Mouse (Mus musculus) adrenal gland, adult 2 months (tissue): ENCODE data around the gene Socs1. TPM values are rescaled to one million over a fixed set of nuclear protein-coding genes. Genes with fewer than 3 reads are reported as not detected.
A peak's percentile ranks its signal among the peaks of the same experiment; 100 is the strongest.
"Not testable (repeated sequence)": the region's sequence is repeated elsewhere in the genome, so short reads cannot be mapped to it uniquely, and the experiment has no call there.

ENCODE experiments used
- DNase-seq: peaks from one replicate; pipeline ENCODE4 v3.0.0; 2021
- long read RNA-seq: library from polyadenylated mRNA; stranded (forward); transcript quantifications from one replicate; pipeline ENCODE4 v2.0.0, GENCODE M21; 2021
- polyA plus RNA-seq: library from polyadenylated mRNA; depleted of rRNA; stranded (reverse); fragments of >200 nt; gene quantifications from 2 replicates; pipeline ENCODE4 v1.2.3, GENCODE M21; 2012; rRNA removed
- total RNA-seq, 2 experiments: library from RNA; stranded (reverse); gene quantifications; 2 replicates each; pipeline ENCODE4 v1.2.3; 2021

The Socs1 gene
- total RNA-seq (1 to 10 TPM; 3.0 to 3.8 TPM), polyA plus RNA-seq (32.1 and 38.2 TPM in 2 replicates)
- long read RNA-seq, transcript Socs1-201 (2 exons, 2,785 nt), result major isoform, 7 of 8 reads
- long read RNA-seq, partial matches to known transcripts, result 0 of 8 reads
- long read RNA-seq, other reads (novel, unspliced or antisense), result 1 of 8 reads

DNA sequence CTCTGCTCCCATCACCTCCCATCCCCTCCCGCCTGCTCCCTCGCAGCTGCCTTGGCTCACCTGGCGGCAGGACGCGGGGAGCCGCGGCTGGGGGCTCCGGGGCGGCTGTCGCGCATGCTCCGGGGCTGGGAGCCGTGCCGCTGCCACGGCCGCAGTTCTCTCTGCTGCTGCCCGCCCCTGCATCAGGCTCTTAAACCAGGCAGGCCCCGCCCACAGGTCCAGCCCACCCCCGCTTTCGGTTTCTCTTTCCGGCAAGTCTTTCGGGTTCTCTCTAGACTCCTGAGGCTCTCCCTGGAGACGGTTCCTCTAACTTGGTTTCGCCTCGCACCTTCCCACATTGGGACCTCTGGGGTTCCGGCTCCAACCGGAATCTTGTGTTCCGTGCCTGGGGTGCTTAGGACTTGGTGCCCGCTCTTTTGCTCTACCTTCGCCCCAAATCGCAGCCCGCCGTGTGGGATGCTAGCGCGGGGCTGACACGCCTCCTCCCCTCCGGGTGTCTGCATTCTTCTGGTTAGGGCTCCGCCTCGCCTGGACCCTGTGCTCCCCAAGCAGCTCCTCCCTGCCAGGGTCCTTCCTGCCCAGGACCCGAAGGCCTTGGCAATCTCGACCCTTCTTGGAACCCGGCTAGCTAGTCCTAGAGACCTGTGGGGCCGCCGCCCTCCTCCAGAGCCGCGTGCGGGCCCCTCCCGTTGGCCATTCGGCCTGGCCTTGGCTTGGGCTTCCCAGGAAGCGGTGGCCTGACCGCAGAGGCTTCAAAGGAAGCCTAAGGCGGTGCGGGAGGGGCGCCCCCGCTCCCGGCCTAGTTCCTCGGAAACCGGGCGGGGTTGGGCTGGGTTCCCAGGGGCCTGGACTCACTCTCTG lies at the start of gene Socs1:
TSS of gene Socs1 (minus strand) at position 166 of the 861 bp plus-strand sequence.
- DNase-seq, result peak; percentile 96

- DNase-seq, result no peak
Observed at GRCm38 (mm10) chr16:10834542-10834910, 49.2 kb upstream of the Socs1 start.

DNA sequence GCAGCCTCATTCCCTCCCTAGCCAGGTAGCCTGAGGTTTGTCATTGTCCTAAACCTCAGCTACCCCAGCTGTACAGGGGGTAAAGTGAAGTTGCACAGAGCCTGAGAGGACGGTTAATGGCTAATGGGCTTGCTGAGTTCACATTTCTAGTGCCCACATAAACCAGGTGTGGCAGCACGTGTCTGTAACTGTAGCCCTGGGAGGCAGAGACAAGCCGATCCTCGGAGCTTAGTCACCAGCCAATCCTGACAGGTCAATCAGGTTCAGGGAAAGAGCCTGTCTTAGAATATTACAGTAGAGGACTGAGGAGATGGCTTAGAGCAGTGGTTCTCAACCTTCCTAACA lies 43.1 kb upstream of the Socs1 start:
- DNase-seq, result no peak

DNA sequence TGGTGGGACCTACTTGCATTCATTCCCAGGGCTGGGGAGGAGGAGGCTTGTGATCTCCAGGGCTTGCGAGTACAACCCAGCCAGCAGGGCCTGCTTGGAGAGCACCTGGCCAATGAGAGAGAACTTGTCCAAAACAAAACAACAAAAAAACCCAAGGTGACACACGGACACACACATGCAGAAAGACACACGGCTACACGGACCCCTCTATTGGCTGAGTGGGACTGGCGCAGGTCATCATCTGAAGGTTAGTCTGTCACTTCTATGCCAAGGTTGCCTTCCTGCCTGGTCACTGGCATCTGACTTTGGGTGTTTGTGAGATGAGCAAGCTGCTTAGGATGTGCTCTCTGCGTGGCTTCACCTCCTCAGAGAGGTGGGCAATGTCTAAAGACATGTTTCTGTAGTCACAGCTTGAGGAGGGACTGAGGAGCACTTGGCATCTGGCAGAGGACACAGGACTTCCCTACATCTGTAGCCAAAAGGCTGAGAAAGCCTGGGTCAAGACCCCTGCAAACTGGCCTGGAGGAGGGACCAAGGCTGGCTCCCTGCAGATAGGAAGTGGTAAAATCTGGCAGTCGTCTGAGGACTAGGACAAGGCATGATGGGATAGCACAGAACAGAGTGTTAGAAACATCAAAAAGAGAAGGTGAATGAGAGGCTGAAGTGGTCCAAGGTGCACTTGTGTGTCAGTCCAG lies 42.6 kb upstream of the Socs1 start:
- no peak for DNase-seq

GRCm38 (mm10) chr16:10827269-10827668 lies 41.9 kb upstream of the Socs1 start:
- no peak for DNase-seq

- DNase-seq, result no peak
Observed at GRCm38 (mm10) chr16:10825840-10826239, 40.5 kb upstream of the Socs1 start.

DNA sequence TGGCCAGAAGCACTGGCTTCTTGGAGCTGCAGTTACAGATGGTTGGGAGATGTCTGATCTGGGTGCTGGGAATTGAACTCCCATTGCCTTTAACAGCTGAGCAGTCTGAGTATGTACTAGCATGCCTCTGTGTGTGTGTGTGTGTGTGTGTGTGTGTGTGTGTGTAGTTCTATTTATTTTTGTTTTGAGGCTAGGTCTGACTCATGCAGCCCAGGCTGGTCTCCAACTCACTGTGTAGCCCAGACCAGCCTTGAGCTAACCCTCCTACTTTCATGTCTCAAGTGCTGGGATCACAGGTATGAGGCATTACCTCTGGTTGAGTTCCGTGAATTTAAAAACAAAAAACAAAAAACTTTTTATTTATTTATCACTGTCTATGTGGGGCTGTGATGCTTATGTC lies 39.2 kb upstream of the Socs1 start:
- no peak for DNase-seq

DNA sequence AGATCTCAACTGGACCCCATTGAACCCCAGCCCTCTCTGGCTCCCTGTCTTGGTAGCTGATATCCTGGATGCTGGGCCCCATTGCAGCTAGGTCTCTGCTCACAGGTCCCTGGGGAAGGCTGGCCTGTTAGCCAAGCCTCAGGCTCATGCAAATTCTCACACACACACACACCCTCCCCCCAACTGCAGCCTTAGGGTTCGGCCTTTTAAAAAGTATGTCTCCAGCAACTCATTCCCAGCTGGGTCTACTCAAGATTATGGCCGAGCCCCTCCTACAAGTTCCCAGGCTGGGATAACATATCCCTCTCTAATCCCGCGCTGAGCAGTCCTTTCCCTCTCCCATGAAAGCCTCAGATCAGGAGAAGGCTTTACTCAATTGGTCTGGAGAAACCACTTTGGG lies 36.1 kb upstream of the Socs1 start:
- DNase-seq, result no peak

DNA sequence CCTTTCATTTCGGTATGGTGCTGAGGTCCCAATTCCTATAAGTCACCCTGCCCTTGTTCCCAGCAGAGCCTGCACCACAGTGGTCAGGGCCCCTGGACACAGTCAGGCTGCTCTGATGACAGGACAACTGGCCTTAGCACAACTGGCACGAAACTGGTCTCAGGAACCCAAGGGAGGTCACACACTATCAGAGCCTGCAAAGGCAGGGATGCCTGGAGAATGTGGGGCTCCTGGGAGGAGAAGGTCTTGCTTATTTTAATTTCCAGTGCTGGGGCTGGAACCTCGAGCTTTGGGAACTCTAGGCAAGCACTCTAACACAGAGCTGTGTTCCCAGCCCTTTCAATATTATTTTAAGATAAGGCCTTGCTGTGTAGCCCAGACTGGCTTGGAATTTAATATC lies 34.6 kb upstream of the Socs1 start:
- DNase-seq, result no peak

DNA sequence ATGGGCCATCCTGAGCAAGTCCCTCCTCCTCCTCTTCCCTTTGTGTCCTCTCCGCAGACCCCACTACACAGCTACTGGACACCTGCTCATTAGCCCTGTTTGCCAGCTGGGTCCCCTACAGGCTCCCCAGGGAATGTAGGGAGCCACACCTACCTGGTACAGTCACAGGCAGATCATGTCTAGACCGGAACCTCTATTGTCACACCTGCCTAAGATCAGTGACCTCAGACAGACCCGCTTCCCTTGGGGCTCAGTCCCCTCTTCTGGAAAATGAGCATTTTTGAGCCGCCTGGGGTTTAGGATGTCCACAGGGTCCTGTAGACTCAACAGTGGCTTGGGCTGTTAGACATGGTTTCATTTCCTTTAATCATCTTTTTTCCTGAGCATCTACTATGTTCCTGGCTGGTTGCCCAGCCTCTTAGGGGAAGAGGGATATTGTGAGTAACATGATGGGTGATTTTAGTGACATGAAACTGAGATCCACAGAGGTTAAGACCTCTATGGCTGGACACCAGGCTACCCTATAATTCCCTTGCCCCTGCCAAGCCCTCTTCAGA lies 33.3 kb upstream of the Socs1 start:
- no peak for DNase-seq

- DNase-seq, result peak; percentile 62
Observed at GRCm38 (mm10) chr16:10814864-10815263, 29.5 kb upstream of the Socs1 start.

DNA sequence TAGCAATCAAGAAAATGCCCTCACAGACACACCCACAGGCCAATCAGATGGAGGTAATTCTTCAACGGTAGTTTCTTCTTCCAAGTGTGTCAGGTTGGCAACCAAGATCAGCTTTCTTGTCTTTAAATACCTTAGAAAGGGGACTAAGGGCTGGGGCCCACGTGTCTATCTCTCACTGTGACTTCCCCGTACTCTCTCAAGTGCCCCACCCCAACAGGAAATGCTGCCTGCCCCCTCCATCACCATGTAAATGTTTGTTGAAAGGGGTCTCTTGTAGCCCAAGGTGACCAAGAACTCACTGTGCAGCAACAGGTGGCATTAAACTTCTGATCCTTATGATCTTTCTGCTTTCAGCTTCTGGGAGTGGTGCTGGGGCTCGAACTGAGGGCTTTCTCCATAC lies 28.4 kb upstream of the Socs1 start:
- no peak for DNase-seq

DNA sequence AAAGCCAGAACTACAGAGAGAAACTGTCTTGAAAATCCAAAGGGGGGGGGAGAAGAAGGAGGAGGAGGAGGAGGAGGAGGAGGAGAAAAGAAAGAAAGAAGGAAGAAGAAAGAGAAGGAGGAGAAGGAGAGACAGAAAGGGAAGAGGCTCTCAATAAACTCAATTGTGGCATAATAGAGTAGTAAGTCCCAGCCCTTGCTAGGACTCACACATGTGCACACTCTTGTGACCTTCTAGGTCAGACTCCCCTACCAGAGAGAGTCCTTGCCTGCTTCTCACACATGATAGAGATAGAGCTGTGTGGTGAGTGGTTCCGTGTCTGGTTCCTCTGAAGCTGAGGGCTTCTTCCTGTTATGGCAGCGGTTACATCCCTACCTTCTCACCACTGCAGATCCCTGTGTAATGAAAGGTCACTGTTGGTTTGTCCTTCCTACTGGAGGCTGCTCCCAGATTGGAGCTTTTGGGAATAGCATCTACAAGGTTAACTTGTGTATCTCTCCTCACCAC lies 27.6 kb upstream of the Socs1 start, which contains the start of gene Gm11172:
TSS of gene Gm11172 (plus strand) at position 51 of the 507 bp plus-strand sequence.
- DNase-seq, result no peak

DNA sequence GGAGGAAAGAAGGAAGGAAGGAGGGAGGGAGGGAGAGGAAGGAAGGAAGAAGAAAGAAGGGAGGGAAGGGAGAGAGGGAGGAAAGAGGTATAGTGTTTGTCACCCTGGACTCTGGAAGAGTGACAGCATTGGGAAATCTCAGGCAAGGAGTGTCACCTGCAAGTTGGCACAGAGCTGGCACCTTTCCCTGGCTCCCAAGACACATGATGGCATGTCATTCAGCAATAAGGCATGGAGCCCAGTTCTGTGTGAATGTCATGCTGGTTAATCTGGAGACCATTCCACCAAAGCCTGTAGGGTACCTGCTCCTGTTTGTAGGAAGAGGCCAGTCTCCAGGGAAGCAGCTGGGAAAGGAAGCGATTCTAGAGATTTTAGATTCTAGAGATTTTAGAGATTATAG lies 25.0 kb upstream of the Socs1 start:
- DNase-seq, result no peak

GRCm38 (mm10) chr16:10805789-10806527 lies 20.6 kb upstream of the Socs1 start, which contains the start of gene Prm1:
Prm1 (minus strand) TSS chr16:10805839.
- DNase-seq, result no peak

DNA sequence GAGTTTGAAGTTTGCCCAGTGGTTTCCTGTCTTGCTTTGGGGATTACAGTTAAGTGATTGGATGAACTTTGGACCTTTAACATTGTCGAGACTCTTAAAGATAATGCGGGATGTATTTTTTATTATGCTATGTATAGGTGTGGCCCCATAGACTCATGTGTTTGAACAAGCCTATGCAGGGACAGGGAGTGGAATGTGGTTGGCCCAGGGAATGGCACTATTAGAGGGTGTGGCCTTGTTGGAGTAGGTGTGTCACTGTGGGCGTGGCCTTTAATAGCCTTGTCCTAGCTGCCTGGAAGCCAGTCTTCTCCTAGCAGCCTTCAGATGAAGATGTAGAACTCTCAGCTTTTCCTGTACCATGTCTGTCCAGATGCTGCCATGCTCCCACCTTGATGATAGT lies 17.1 kb upstream of the Socs1 start:
- DNase-seq, result not testable (repeated sequence)

GRCm38 (mm10) chr16:10796034-10796433 lies 10.7 kb upstream of the Socs1 start, which contains the start of gene Prm2:
Prm2 (minus strand) TSS chr16:10796134.
- DNase-seq, result no peak

- DNase-seq, result no peak
Observed at GRCm38 (mm10) chr16:10790702-10791101, 5.4 kb upstream of the Socs1 start, which contains the start of gene Prm3. Prm3 (minus strand) TSS chr16:10790914.

- DNase-seq, result no peak
Observed at GRCm38 (mm10) chr16:10788866-10789265, 3.5 kb upstream of the Socs1 start.

GRCm38 (mm10) chr16:10788271-10788670 lies 2.9 kb upstream of the Socs1 start, which contains the start of gene Tnp2:
Tnp2 (minus strand) TSS chr16:10788660.
- no peak for DNase-seq

GRCm38 (mm10) chr16:10787548-10788058 lies 2.3 kb upstream of the Socs1 start:
- no peak for DNase-seq
